Mouse (Mus musculus) midbrain, embryonic 13.5 days (tissue): ENCODE measurements around the gene Ifit3. TPM values are rescaled to one million over a fixed set of nuclear protein-coding genes. Genes with fewer than 3 reads are reported as not detected.
A peak's percentile ranks its signal among the peaks of the same experiment; 100 is the strongest.
"Not testable (repeated sequence)": the region's sequence is repeated elsewhere in the genome, so short reads cannot be mapped to it uniquely, and the experiment has no call there.

Experiments used
- ATAC-seq: fragments of 200-750 bp; cut with Nextera tagmentation; 2 replicates; pipeline ENCODE4 v1.8.0; 2017; ENCODE audit warnings: mild to moderate bottlenecking, moderate TSS enrichment, moderate library complexity
- H3K27ac ChIP-seq: fragments of 300-500 bp; sonication (generic); 2 replicates; pipeline ENCODE4 v1.5.1; 2015; ENCODE audit warnings: inconsistent platforms, mild to moderate bottlenecking, moderate library complexity
- H3K27me3 ChIP-seq: fragments of 300-500 bp; sonication (generic); 2 replicates; pipeline ENCODE4 v1.6.1; 2015; ENCODE audit warnings: mild to moderate bottlenecking, inconsistent platforms
- H3K36me3 ChIP-seq: fragments of 300-500 bp; sonication (generic); 2 replicates; pipeline ENCODE4 v1.6.1; 2015; ENCODE audit warnings: mild to moderate bottlenecking, inconsistent platforms
- H3K4me1 ChIP-seq: fragments of 300-500 bp; sonication (generic); replicated peaks from 2 replicates; pipeline ENCODE4 v1.6.1; 2015; ENCODE audit warnings: inconsistent platforms
- H3K4me2 ChIP-seq: fragments of 300-500 bp; sonication (generic); replicated peaks from 2 replicates; pipeline ENCODE4 v1.6.1; 2015; ENCODE audit warnings: moderate library complexity, mild to moderate bottlenecking, inconsistent platforms
- H3K4me3 ChIP-seq: fragments of 300-500 bp; sonication (generic); replicated peaks from 2 replicates; pipeline ENCODE4 v1.5.1; 2015; ENCODE audit warnings: mild to moderate bottlenecking, inconsistent platforms
- H3K9ac ChIP-seq: fragments of 300-500 bp; sonication (generic); replicated peaks from 2 replicates; pipeline ENCODE4 v1.6.1; 2015; ENCODE audit warnings: mild to moderate bottlenecking, inconsistent platforms
- H3K9me3 ChIP-seq: fragments of 300-500 bp; sonication (generic); 2 replicates; pipeline ENCODE4 v1.6.1; 2016; ENCODE audit warnings: mild to moderate bottlenecking, inconsistent platforms
- WGBS: fragments of 180-500 bp; shearing (Covaris S2); methylation state at CpG from one replicate; pipeline ENCODE4 v1.1.7; 2015; 5-methylcytosine and 5-hydroxymethylcytosine counted together
- polyA plus RNA-seq: library from polyadenylated mRNA; unstranded; fragments of >200 nt; fragmentation: Nextera tagmentation; extraction: Ambion mirVana; gene quantifications from 2 replicates; pipeline ENCODE4 v1.2.1, GENCODE M21; 2015

Ifit3 gene
- polyA plus RNA-seq, 1 experiment from 2014 or later: 0.92 TPM

DNA sequence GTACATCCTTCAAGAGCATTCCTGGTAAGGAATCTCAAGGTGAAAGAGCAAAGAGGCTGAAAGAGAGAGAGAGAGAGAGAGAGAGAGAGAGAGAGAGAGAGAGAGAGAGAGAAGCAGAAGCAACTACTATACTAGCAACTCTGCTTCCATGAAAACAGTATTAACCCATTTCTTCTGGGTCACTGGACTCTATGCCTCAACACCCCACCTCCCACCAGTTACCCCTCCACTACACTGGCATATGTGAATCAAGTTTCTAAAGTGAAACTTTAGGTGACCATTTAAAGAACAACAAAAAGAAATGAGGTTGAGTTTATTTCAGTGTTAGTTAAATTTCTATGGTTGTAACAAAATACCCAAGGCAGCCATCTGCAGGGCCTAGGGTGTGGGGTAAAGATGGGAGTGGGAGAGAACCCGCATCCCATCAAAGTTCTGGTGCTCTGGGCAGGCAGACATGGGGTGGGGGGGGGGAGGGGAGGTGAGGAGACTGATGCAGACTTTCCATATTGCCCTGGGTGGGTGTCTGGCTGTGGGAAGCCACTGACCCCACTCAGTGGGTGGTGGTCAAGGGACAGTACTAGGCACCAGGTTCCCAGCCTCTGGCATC, 17.1 kb upstream of the Ifit3 start:
- H3K9ac ChIP-seq: no peak overlapping the region
- no peak overlapping the region for H3K4me3 ChIP-seq
- H3K27ac ChIP-seq: no peak overlapping the region
- no peak for ATAC-seq
- H3K4me1 ChIP-seq: peaks cover 4% of the 10 kb centered on the region
- no peaks in the 10 kb centered on the region for H3K27me3 ChIP-seq
- WGBS: 78% methylated on average over 1 of the region's 1 CpGs
- no peak overlapping the region for H3K4me2 ChIP-seq
- no peaks in the 10 kb centered on the region for H3K36me3 ChIP-seq
- H3K9me3 ChIP-seq: no peaks in the 10 kb centered on the region

DNA sequence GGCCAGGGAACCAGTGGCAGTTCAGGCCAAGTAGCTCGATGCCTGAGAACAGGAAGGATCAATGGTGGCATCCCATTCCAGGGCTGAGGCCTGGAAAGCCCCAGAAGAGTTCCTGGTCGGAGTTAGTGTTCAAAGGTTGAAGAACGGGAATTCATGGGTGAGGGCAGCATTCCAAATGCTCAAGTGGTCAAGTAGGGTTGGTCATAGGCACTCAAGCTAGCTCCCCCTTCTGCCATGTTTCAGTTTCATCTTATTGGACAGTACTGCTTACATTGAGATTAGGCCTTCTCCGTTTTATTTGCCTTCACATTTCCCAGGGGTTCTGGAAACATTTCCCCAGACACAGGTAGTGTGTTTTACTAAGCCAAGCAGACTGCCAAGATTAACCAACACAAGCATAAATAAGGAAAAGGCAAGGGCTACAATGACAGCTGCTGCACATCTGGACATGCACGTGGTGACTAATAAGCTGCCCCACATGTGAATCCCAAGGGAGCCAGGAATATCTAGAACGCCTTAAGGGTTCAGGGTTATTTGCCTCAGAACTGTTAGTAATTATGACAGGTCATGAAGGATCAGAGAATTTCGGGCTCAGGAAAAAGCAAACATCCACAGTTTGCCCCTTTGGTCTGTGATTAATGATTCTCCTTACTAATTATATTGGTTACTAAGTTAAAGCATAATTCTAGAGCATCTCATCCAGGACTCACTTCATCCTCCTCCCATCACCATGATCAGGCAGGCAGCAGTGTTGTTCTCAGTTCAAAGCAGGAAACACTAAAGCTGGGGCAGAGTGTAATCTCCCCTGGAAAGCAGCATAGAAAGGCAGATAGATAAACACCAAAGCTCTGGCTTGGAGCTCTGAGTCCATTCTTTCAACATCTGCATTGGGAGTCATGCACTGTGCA, 14.1 kb upstream of the Ifit3 start:
- Histone ChIP-seq H3K36me3 (no peaks in the 10 kb centered on the region), H3K4me2 (no peak overlapping the region), H3K4me3 (no peak overlapping the region), H3K9me3 (no peaks in the 10 kb centered on the region), H3K9ac (no peak overlapping the region), H3K4me1 (peaks cover 5% of the 10 kb centered on the region), H3K27ac (no peak overlapping the region), H3K27me3 (no peaks in the 10 kb centered on the region)
- no peak for ATAC-seq
- 80% methylated on average over 7 of the region's 7 CpGs for WGBS

DNA sequence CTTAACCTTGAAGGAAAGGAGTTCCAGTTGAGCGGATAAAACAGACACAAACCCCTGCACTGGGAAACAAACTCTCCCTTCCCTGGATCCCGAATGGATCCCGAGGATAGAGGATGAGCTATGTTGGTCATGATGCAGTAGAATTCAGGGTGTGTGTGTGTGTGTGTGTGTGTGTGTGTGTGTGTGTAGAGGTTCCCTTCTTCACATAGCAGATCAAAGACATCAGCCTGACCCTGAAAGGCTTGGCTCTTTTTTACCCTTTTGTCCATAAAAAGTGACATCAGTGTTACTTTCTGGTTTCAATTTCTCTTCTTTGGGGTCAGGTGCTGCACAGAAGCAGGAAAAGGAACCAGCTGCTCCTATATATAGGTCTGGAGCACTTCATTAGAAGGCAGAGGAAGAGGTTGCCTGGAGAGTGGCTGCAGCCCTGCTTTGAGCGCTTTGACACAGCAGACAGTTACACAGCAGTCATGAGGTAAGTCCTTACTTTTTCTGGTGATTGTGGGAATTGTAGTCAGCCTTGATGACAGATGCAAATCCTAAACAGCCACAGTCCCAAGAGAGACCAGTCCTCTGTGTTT, 13.3 kb upstream of the Ifit3 start:
- H3K36me3 ChIP-seq: no peaks in the 10 kb centered on the region
- H3K9ac ChIP-seq: no peak overlapping the region
- H3K27me3 ChIP-seq: no peaks in the 10 kb centered on the region
- H3K4me1 ChIP-seq: peaks cover 5% of the 10 kb centered on the region
- 70% methylated on average over 4 of the region's 4 CpGs for WGBS
- H3K9me3 ChIP-seq: no peaks in the 10 kb centered on the region
- no peak overlapping the region for H3K4me2 ChIP-seq
- no peak overlapping the region for H3K4me3 ChIP-seq
- no peak overlapping the region for H3K27ac ChIP-seq
- ATAC-seq: no peak

DNA sequence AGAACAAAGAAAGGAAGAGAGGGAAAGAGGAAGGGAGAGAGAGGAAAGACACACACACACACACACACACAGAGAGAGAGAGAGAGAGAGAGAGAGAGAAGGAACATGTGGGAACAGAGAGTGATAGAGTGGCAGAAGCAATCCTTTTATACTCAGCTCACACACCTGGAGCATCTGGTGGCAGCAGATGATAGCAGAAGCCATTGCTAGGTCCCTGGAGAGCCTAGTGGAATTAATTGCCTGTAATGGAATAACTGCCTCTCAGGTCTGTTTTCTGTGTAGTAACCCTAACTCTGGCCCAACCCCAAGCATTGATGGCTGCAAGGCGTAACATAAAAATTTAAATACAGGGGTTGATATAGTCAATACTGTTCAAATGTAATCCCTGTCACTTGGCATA, 12.3 kb upstream of the Ifit3 start:
- Histone ChIP-seq H3K4me2 (no peak overlapping the region), H3K9ac (no peak overlapping the region)

DNA sequence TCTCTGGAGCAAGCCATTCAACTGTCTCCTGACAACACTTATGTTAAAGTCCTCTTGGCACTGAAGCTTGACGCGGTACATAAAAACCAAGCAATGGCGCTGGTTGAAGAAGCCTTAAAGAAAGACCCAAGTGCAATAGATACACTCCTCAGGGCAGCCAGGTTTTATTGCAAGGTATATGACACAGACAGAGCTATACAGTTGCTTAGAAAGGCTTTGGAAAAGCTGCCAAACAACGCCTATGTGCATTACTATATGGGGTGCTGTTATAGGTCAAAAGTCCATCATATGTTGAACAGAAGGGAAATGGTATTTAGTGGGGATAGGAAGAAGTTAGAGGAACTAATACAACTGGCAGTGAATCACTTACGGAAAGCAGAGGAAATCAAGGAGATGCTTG, 9.7 kb upstream of the Ifit3 start:
- no peak overlapping the region for H3K27ac ChIP-seq
- H3K4me2 ChIP-seq: no peak overlapping the region
- H3K9me3 ChIP-seq: no peaks in the 10 kb centered on the region
- no peak overlapping the region for H3K9ac ChIP-seq
- 93% methylated on average over 5 of the region's 5 CpGs for WGBS
- ATAC-seq: no peak
- no peak overlapping the region for H3K4me3 ChIP-seq
- H3K4me1 ChIP-seq: peaks cover 5% of the 10 kb centered on the region
- no peaks in the 10 kb centered on the region for H3K36me3 ChIP-seq
- H3K27me3 ChIP-seq: no peaks in the 10 kb centered on the region

More for the DNA sequence above, 12.3 kb upstream of the Ifit3 start:
- 81% methylated on average over 1 of the region's 1 CpGs for WGBS
- H3K4me1 ChIP-seq: peaks cover 5% of the 10 kb centered on the region
- H3K27me3 ChIP-seq: no peaks in the 10 kb centered on the region
- no peaks in the 10 kb centered on the region for H3K36me3 ChIP-seq
- peak; percentile 40; the same call in 1 of the 2 replicates for ATAC-seq
- no peaks in the 10 kb centered on the region for H3K9me3 ChIP-seq
- H3K4me3 ChIP-seq: no peak overlapping the region
- H3K27ac ChIP-seq: no peak overlapping the region

DNA sequence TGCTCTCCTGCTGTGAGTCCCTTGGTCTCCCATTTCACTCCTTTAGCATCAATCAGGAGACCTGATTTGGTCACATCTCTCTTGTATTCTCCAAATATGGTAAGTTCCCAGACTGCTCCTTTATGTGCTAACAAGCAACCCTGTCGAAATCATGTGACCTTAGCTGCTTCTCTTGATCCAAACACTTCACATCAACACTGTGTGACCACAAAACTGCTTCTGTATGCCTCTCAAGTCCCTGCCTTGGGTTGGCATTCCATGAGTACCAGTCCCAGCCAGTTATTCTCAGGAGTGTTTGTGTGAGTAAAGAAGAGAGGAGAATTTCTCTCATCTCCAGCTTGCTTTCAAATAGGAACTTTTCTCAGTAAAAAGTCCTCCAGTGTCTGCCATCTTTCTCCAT, 6.2 kb upstream of the Ifit3 start:
- H3K4me1 ChIP-seq: no peaks in the 10 kb centered on the region
- H3K9me3 ChIP-seq: no peaks in the 10 kb centered on the region
- H3K4me2 ChIP-seq: no peak overlapping the region
- no peak for ATAC-seq
- no peak overlapping the region for H3K27ac ChIP-seq
- H3K36me3 ChIP-seq: no peaks in the 10 kb centered on the region
- no peaks in the 10 kb centered on the region for H3K27me3 ChIP-seq
- WGBS: 73% methylated on average over 1 of the region's 1 CpGs
- no peak overlapping the region for H3K4me3 ChIP-seq
- no peak overlapping the region for H3K9ac ChIP-seq

DNA sequence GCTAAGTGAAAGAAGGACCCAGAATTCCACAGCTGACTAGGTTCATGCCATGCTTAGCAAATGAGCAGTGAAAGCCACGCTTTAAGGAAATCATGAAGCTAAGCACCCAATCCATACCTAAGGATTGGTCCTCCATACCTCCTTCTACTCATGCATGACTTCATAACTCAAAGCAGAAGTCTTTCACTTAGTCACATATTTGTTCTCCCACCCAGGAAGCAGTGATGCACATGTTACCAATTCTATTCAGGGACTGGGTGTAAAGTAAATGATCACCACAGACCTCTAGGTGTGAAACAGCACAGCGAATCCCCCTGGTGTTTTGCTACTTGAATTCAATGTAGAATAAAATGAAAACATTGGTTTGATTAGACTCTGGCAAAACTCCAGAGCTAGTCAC, 635 bp upstream of the Ifit3 start:
- not testable (repeated sequence) for H3K4me3 ChIP-seq, H3K9ac ChIP-seq, ATAC-seq, H3K9me3 ChIP-seq, H3K27me3 ChIP-seq, H3K4me1 ChIP-seq, H3K4me2 ChIP-seq, H3K36me3 ChIP-seq, H3K27ac ChIP-seq
- WGBS: 83% methylated on average over 2 of the region's 2 CpGs

DNA sequence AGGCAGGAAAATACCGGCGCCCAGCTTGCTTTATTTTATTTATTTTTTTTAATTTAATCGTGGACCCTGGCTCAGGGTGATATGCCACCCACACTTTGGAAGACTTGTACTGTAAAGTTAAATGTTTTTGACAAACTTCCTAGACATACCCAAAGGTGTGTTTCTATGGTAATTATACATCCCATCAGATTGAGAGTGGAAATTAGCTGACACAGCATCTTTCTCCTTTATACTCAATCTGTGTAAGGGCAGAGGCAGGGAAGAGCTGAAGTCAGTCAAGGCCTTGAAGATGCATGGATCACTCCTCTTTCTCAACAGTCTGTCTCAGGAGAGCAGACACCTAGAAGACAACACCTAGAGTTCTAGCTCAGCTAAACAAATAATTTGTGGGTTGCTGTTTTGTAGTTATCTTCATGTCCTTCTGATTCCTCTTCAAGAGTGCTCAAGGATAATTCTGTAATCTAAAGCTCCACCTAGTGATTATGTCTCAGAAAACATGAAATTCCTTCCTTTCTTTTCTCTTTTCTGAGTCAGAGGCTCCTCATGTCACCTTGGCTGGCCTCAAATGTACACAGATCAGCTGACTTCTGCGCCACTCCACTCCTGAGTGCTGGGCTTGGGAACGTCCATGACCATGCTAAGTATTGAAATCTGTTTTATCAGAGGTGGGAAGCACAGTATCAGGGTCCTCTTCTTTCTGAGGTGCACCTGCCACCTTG, 2.6 kb downstream of the Ifit3 start:
- H3K4me2 ChIP-seq, H3K9me3 ChIP-seq, H3K27me3 ChIP-seq, H3K36me3 ChIP-seq, H3K9ac ChIP-seq, H3K4me3 ChIP-seq, H3K4me1 ChIP-seq, ATAC-seq, H3K27ac ChIP-seq: not testable (repeated sequence)
- WGBS: 73% methylated on average over 5 of the region's 5 CpGs

DNA sequence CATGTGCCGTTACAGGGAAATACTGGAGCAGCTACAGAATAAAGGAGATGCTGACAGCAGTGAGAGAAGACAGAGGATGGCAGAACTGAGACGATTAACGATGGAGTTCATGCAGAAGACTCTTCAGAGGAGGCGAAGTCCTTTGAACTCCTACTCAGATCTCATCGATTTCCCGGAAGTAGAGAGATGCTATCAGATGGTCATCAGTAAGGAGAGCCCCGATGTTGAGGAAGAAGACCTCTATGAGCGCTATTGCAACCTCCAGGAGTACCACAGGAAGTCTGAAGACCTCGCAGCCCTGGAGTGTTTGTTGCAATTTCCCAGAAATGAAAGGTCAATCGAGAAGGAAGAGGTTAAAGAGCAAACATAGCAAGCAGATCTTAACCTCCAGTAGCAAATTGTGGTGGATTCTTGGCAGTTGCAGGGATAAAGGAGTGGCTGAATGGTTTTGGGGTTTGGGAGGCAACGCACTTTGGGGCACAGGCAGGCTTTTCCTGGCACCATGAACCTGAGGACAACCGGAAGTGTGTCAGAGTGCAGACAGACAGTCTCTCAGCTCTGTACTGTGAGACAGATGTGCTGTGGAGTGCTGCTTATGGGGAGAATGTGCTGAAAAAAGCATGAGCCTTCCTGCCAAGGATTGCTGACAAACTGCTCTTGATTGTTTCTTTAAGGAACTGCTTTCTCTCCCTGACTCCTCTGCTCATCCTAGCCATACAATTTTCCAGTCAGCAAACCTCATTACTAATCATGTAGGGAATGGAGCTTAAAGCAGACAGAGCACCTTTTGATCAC, 4.8 kb downstream of the Ifit3 start:
- H3K4me3 ChIP-seq, H3K4me2 ChIP-seq, H3K36me3 ChIP-seq, H3K9ac ChIP-seq, H3K4me1 ChIP-seq, H3K9me3 ChIP-seq, H3K27me3 ChIP-seq, H3K27ac ChIP-seq: not testable (repeated sequence)
- peak; percentile 27; the same call in 1 of the 2 replicates for ATAC-seq
- WGBS: 91% methylated on average over 8 of the region's 12 CpGs

DNA sequence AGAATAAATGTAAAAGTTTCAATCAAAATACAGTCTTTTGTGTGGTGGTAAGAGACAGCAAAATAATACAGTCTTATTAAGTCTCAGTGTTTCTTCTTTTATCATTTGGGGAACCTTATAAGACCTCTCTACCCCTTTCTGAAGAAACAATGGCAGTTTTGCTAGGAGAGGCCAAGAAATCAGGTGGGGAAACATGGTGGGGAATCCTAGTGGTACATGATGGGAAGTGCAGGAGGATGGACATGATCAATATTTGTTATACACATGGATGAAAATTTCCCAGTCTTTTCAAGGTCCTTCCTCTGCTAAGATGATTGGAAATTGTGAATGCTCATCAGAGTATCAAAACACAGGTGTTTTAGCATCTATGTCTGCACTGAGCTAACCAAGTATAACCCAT, 5.6 kb downstream of the Ifit3 start:
- no peaks in the 10 kb centered on the region for H3K9me3 ChIP-seq
- no peaks in the 10 kb centered on the region for H3K4me1 ChIP-seq
- H3K9ac ChIP-seq: no peak overlapping the region
- no peaks in the 10 kb centered on the region for H3K27me3 ChIP-seq
- no peak for ATAC-seq
- no peak overlapping the region for H3K4me2 ChIP-seq
- H3K36me3 ChIP-seq: no peaks in the 10 kb centered on the region
- H3K27ac ChIP-seq: no peak overlapping the region
- no peak overlapping the region for H3K4me3 ChIP-seq

DNA sequence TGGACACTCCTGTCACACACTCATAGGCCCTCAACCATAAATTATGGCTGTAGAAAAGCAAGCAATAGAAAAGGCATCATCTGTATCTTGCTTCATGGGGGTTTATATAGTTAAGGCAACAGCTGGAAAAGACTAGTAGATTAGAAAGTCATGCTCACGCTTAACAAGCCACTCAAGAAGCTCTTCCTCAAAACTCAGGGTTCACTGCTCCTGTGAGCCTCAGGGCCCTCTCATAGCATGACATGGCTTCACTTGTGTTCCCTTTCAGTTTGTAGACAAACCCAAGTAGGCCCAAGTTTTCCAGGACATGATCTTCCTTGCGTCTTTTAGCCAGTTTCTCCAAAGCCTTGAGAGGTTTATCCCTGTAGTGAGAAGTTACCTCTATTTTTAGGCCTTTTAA, 10.1 kb downstream of the Ifit3 start:
- no peak overlapping the region for H3K9ac ChIP-seq
- H3K4me3 ChIP-seq: no peak overlapping the region
- H3K4me2 ChIP-seq: no peak overlapping the region
- no peak overlapping the region for H3K27ac ChIP-seq
- no peaks in the 10 kb centered on the region for H3K4me1 ChIP-seq
- ATAC-seq: no peak
- WGBS: 92% methylated on average over 2 of the region's 2 CpGs
- H3K36me3 ChIP-seq: no peaks in the 10 kb centered on the region
- no peaks in the 10 kb centered on the region for H3K9me3 ChIP-seq
- no peaks in the 10 kb centered on the region for H3K27me3 ChIP-seq
